Mouse (Mus musculus) CD4-positive naive resting alpha-beta T cell, adult 76 days (primary cell): ENCODE data around the gene Lsmem1. TPM values are rescaled to one million over a fixed set of nuclear protein-coding genes. Genes with fewer than 3 reads are reported as not detected.

Experiments used
- total RNA-seq: library from RNA; stranded (reverse); gene quantifications from one replicate; pipeline ENCODE4 v1.2.4, GENCODE M21; 2023

The Lsmem1 gene
- 0.91 TPM for total RNA-seq

GRCm38 (mm10) chr12:40199302-40199701, at the start of gene Lsmem1:
Gene Lsmem1 (minus strand): TSS chr12:40199490.

GRCm38 (mm10) chr12:40248454-40249180, 49.3 kb upstream of the Lsmem1 start, which contains the start of gene Ifrd1:
Gene Ifrd1 (minus strand): TSS chr12:40248504.

GRCm38 (mm10) chr12:40133573-40134271, 65.6 kb downstream of the Lsmem1 start, which contains the start of gene Scin:
Gene Scin (minus strand): TSS chr12:40134228.

Other genes with a start within 250 kb of the Lsmem1 start
- 37.3 TPM for gene Arl4a, start 161.5 kb downstream of the Lsmem1 start, total RNA-seq
- not detected for gene Scin, start 65.3 kb downstream of the Lsmem1 start, total RNA-seq
- 395 TPM for gene Ifrd1, start 49.0 kb upstream of the Lsmem1 start, total RNA-seq
- gene Zfp277, start 246.4 kb upstream of the Lsmem1 start, total RNA-seq: 25.9 TPM
- gene Dock4, start 246.5 kb upstream of the Lsmem1 start, total RNA-seq: 4.1 TPM